Mouse (Mus musculus) hindbrain, embryonic 10.5 days (tissue): ENCODE results near the gene 2310022A10Rik. TPM values are rescaled to one million over a fixed set of nuclear protein-coding genes. Genes with fewer than 3 reads are reported as not detected.
A peak's percentile ranks its signal among the peaks of the same experiment; 100 is the strongest.
"Not testable (repeated sequence)": the region's sequence is repeated elsewhere in the genome, so short reads cannot be mapped to it uniquely, and the experiment has no call there.

Source experiments
- DNase-seq: peaks from one replicate; pipeline ENCODE4 v3.0.0-alpha.2; 2017; ENCODE audit warnings: low spot score
- H3K27ac ChIP-seq: fragments of 300-500 bp; sonication (generic); 2 replicates; pipeline ENCODE4 v1.5.1; 2016; ENCODE audit warnings: mild to moderate bottlenecking, moderate library complexity
- H3K27me3 ChIP-seq: fragments of 300-500 bp; sonication (generic); 2 replicates; pipeline ENCODE4 v1.6.1; 2016; ENCODE audit warnings: mild to moderate bottlenecking; ENCODE audit not compliant: poor library complexity, insufficient read depth, severe bottlenecking
- H3K36me3 ChIP-seq: fragments of 300-500 bp; sonication (generic); 2 replicates; pipeline ENCODE4 v1.6.1; 2016; ENCODE audit warnings: mild to moderate bottlenecking, moderate library complexity
- H3K4me1 ChIP-seq: fragments of 300-500 bp; sonication (generic); replicated peaks from 2 replicates; pipeline ENCODE4 v1.6.1; 2016; ENCODE audit warnings: mild to moderate bottlenecking
- H3K4me3 ChIP-seq: fragments of 300-500 bp; sonication (generic); 2 replicates; pipeline ENCODE4 v1.5.1; 2016; ENCODE audit warnings: mild to moderate bottlenecking, moderate library complexity
- H3K9me3 ChIP-seq: fragments of 300-500 bp; sonication (generic); 2 replicates; pipeline ENCODE4 v1.6.1; 2016; ENCODE audit warnings: mild to moderate bottlenecking, moderate library complexity
- WGBS: fragments of 180-500 bp; shearing (Covaris S2); methylation state at CpG from one replicate; pipeline ENCODE4 v1.1.7; 2016; 5-methylcytosine and 5-hydroxymethylcytosine counted together
- polyA plus RNA-seq: library from polyadenylated mRNA; unstranded; fragments of >200 nt; fragmentation: Nextera tagmentation; extraction: Ambion mirVana; gene quantifications from 2 replicates; pipeline ENCODE4 v1.2.1, GENCODE M21; 2016

2310022A10Rik gene
- polyA plus RNA-seq, 1 experiment from 2014 or later: 39.3 TPM

DNA sequence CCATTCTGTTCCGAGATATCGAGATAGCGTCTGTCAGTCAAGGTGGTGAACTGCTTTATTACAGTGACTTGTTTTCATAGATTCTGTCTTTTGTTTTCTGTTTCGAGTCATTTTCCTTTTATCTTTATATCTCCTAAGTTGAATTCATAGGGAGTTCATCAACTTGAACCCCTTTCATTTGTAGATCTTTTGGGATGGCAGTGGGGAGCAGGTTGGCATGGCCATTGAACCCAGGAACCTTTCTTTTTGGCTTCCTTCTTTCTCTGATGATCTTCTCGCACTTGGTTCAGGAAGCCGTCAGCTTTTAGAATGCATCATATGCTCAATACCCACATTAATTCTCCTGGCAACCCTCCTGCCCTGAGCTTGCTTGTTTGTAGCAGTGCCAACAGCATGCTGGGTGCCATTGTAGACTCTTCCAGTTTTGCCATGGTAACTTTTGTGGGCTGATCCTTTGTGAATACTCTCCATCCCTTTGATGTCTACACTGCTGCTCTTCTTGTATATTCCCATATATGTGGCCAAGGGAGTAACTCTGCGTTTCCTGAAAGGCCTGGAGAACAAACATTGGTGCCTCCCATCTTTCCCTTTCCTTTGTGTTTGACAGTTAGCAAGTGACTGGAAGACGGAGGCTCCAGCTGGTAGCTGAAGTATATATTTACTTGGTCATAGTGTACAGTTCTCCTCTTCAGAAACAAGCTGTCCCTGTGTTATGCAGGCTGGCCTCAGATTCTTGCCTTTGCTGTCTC lies 60.9 kb downstream of the 2310022A10Rik start:
- 59% methylated on average over 8 of the region's 8 CpGs for WGBS
- no peaks in the 10 kb centered on the region for H3K9me3 ChIP-seq
- H3K27me3 ChIP-seq: no peaks in the 10 kb centered on the region
- H3K4me1 ChIP-seq: peaks cover 19% of the 10 kb centered on the region
- peak overlapping the region; percentile 17 for H3K27ac ChIP-seq
- no peak overlapping the region for H3K4me3 ChIP-seq
- DNase-seq: no peak
- H3K36me3 ChIP-seq: peaks cover 59% of the 10 kb centered on the region

DNA sequence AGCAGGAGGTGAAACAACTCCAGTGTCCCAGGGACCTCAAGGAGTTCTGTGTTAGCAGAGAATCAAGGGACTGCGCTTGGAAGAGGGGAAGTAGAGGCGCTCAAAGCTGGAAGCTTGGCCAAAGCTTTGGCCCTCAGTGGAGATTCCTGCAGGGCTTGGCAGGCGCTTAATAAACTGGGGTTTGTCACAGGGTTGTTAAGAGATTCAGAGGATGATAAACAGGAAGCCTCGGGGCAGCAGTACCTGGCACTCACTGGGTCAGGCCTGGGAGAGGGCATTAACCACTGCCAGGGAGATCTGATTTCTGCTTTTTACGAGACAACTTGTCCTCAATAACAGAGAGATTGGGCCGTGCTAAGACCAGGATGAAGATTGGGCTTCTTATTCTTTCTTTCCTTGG lies 68.0 kb downstream of the 2310022A10Rik start:
- H3K4me3 ChIP-seq: no peak overlapping the region
- H3K4me1 ChIP-seq: no peaks in the 10 kb centered on the region
- peaks cover 98% of the 10 kb centered on the region for H3K36me3 ChIP-seq
- no peaks in the 10 kb centered on the region for H3K9me3 ChIP-seq
- no peak overlapping the region for H3K27ac ChIP-seq
- no peaks in the 10 kb centered on the region for H3K27me3 ChIP-seq
- WGBS: 88% methylated on average over 6 of the region's 6 CpGs
- no peak for DNase-seq

DNA sequence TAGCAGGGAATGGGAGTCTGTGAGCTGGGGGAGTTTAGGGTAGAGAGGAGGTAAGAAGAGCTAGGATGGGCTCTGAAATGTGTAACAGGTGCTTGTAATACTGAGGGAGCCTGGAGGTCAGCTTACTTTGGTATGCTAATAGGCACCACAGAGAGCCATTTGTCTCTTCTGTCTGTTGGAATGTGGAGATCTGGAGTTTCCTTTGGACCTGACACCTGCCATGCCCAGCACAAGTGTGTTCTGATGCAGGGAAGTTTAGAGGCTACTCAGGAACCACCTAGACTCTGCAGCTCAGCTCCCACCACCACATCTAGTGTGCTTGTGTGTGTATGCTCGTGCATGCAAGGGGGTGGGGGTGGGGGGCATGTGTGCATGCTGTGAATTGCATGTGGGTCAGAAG lies 69.2 kb downstream of the 2310022A10Rik start:
- Histone ChIP-seq H3K4me1 (no peaks in the 10 kb centered on the region), H3K27me3 (no peaks in the 10 kb centered on the region), H3K36me3 (peaks cover 98% of the 10 kb centered on the region), H3K9me3 (no peaks in the 10 kb centered on the region), H3K4me3 (no peak overlapping the region), H3K27ac (no peak overlapping the region)
- WGBS: 74% methylated on average over 1 of the region's 1 CpGs
- no peak for DNase-seq

DNA sequence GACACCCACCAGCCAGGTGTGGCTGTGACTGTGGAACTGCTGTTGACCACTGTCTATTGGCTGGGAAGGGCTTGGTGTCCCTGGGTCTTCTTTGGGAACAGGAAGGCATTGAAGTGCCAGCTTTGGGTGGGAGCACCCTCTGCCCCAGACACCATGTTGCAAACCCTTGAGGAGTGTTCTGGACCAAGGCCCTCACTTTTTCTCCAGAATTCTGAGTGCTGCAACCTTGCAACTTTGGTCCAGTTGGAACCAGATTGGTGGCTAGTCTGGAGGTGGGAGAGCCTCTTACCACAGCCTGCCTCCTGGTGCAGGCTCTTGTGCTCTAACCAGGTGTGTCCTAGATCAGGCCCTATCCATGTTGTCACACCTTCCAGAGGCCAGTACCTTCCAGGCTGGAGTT lies 71.9 kb downstream of the 2310022A10Rik start:
- no peaks in the 10 kb centered on the region for H3K27me3 ChIP-seq
- DNase-seq: no peak
- H3K4me3 ChIP-seq: no peak overlapping the region
- no peaks in the 10 kb centered on the region for H3K4me1 ChIP-seq
- no peak overlapping the region for H3K27ac ChIP-seq
- no peaks in the 10 kb centered on the region for H3K9me3 ChIP-seq
- peaks cover 98% of the 10 kb centered on the region for H3K36me3 ChIP-seq

DNA sequence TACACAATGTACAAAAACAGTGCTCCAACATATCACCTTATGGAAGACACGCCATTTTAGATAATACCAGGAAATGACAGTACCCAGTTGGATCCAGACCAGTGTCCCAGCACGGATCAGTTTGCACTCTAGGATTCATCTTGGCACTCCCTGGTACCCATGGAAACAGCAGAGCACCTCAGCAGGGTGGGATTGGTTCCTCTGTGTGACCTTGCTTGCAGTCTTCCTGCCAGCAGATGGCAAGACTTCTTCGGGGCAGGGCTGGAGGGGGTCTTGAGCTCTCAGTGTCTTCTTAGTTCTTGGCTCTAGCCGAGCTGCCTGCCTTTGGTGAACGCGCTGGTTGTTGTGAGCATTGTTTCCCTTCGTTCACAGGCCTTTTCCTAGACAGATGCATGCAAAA lies 74.7 kb downstream of the 2310022A10Rik start:
- Histone ChIP-seq H3K27ac (no peak overlapping the region), H3K27me3 (no peaks in the 10 kb centered on the region), H3K4me1 (no peaks in the 10 kb centered on the region), H3K9me3 (no peaks in the 10 kb centered on the region), H3K4me3 (no peak overlapping the region), H3K36me3 (peaks cover 94% of the 10 kb centered on the region)
- no peak for DNase-seq
- WGBS: 89% methylated on average over 7 of the region's 7 CpGs

DNA sequence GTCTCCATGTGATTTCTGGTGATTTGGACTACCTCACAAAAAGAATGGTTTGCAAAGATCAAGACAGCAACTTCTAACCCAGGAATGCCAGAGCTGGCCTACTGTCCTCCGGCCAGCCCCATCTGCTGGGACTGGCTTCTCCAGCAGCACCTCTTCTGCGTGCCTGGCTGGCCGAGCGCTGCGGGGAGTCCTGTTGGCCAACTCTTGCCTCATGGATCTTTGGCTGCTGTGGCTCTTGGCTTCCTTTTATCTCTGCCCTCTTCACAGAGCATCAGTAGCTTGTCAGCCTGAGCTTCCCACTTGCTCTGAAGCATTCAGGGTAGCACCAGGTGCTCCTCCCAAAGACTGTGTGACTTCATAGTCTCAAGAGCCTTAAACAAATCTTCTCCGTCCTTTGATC lies 75.2 kb downstream of the 2310022A10Rik start:
- no peak for DNase-seq
- no peak overlapping the region for H3K27ac ChIP-seq
- H3K9me3 ChIP-seq: no peaks in the 10 kb centered on the region
- WGBS: 94% methylated on average over 6 of the region's 6 CpGs
- H3K27me3 ChIP-seq: no peaks in the 10 kb centered on the region
- H3K36me3 ChIP-seq: peaks cover 94% of the 10 kb centered on the region
- H3K4me3 ChIP-seq: no peak overlapping the region
- no peaks in the 10 kb centered on the region for H3K4me1 ChIP-seq

DNA sequence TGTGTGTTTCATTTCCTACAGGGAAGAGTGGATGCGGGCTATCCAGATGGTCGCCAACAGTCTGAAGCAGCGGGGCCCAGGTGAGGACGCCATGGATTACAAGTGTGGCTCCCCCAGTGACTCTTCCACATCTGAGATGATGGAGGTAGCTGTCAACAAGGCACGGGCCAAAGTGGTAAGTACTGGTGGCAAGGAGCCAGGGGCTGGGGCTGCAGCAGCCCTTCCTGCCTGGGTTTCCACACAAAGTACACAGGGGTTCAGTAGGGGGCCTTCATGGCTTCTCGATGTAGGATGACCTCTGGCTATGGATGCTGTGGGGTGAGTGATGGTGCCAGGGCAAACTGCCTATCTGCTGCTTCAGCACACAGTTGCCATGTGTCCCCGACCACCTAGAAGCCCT lies 75.8 kb downstream of the 2310022A10Rik start:
- not testable (repeated sequence) for H3K27ac ChIP-seq, H3K4me3 ChIP-seq, H3K9me3 ChIP-seq, H3K27me3 ChIP-seq, H3K4me1 ChIP-seq, DNase-seq
- 96% methylated on average over 7 of the region's 7 CpGs for WGBS
- H3K36me3 ChIP-seq: peaks cover 94% of the 10 kb centered on the region

DNA sequence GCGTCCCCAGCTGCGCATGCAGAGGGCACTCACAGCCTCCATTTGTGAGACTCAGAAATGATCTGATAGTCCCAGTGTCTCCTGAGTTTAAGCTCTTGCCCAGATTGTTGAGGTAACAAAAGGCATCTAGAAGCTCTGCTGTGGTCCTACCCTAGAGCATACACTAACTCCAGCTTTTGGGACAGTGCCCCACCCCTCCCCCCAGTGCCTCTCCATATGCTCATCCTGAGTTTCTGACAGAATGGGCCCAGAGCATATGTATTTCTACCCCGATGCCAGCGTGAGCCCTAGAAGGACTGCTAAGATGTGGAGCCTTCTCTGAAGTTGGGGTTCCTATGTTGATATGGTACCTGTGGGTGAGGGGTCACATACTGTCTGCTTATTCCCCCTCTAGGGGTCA lies 78.4 kb downstream of the 2310022A10Rik start:
- peaks cover 96% of the 10 kb centered on the region for H3K36me3 ChIP-seq

More for the DNA sequence above, 78.4 kb downstream of the 2310022A10Rik start:
- WGBS: over 99% methylated on average over 4 of the region's 4 CpGs
- H3K9me3 ChIP-seq: no peaks in the 10 kb centered on the region
- no peak overlapping the region for H3K27ac ChIP-seq
- H3K27me3 ChIP-seq: no peaks in the 10 kb centered on the region
- DNase-seq: no peak
- H3K4me3 ChIP-seq: no peak overlapping the region
- no peaks in the 10 kb centered on the region for H3K4me1 ChIP-seq

Other genes with a start within 250 kb of the 2310022A10Rik start
- gene Ltbp4, start 215.5 kb upstream of the 2310022A10Rik start, polyA plus RNA-seq: 5.8 and 7.5 TPM in 2 replicates
- 76.3 and 87.4 TPM in 2 replicates for gene Shkbp1, start 197.2 kb upstream of the 2310022A10Rik start, polyA plus RNA-seq
- 0.50 TPM in 1 of 2 replicates, not detected in the other for gene Gm20479, start 195.8 kb upstream of the 2310022A10Rik start, polyA plus RNA-seq
- 0.33 and 0.34 TPM in 2 replicates for gene Sptbn4, start 105.5 kb upstream of the 2310022A10Rik start, polyA plus RNA-seq
- 40.6 and 41.8 TPM in 2 replicates for gene Blvrb, start 105.3 kb upstream of the 2310022A10Rik start, polyA plus RNA-seq
- 23.0 and 24.2 TPM in 2 replicates for gene Sertad3, start 79.5 kb upstream of the 2310022A10Rik start, polyA plus RNA-seq
- gene Sertad1, start 66.3 kb upstream of the 2310022A10Rik start, polyA plus RNA-seq: 21.5 and 23.6 TPM in 2 replicates
- 2.5 and 3.4 TPM in 2 replicates for gene Prx, start 53.9 kb upstream of the 2310022A10Rik start, polyA plus RNA-seq
- gene Hipk4, start 30.0 kb upstream of the 2310022A10Rik start, polyA plus RNA-seq: 0.57 and 0.94 TPM in 2 replicates
- 55.7 and 73.2 TPM in 2 replicates for gene Pld3, start within 50 bp of the 2310022A10Rik start, polyA plus RNA-seq
- 89.0 and 93.5 TPM in 2 replicates for gene Akt2, start 38.3 kb downstream of the 2310022A10Rik start, polyA plus RNA-seq
- gene Ttc9b, start 100.7 kb downstream of the 2310022A10Rik start, polyA plus RNA-seq: 3.3 and 10.9 TPM in 2 replicates
- 8.3 and 10.6 TPM in 2 replicates for gene Map3k10, start 121.4 kb downstream of the 2310022A10Rik start, polyA plus RNA-seq
- gene Zfp607b, start 136.1 kb downstream of the 2310022A10Rik start, polyA plus RNA-seq: 5.2 and 6.6 TPM in 2 replicates
- 55.2 and 62.2 TPM in 2 replicates for gene Zfp60, start 178.2 kb downstream of the 2310022A10Rik start, polyA plus RNA-seq